Mouse (Mus musculus): Measurements from ENCODE around the gene Ywhag. TPM values are rescaled to one million over a fixed set of nuclear protein-coding genes. Genes with fewer than 3 reads are reported as not detected.
A peak's percentile ranks its signal among the peaks of the same experiment; 100 is the strongest.

The Ywhag gene
- total RNA-seq, 2 experiments from 2014 or later, result 1,175 to 1,315 TPM

DNA sequence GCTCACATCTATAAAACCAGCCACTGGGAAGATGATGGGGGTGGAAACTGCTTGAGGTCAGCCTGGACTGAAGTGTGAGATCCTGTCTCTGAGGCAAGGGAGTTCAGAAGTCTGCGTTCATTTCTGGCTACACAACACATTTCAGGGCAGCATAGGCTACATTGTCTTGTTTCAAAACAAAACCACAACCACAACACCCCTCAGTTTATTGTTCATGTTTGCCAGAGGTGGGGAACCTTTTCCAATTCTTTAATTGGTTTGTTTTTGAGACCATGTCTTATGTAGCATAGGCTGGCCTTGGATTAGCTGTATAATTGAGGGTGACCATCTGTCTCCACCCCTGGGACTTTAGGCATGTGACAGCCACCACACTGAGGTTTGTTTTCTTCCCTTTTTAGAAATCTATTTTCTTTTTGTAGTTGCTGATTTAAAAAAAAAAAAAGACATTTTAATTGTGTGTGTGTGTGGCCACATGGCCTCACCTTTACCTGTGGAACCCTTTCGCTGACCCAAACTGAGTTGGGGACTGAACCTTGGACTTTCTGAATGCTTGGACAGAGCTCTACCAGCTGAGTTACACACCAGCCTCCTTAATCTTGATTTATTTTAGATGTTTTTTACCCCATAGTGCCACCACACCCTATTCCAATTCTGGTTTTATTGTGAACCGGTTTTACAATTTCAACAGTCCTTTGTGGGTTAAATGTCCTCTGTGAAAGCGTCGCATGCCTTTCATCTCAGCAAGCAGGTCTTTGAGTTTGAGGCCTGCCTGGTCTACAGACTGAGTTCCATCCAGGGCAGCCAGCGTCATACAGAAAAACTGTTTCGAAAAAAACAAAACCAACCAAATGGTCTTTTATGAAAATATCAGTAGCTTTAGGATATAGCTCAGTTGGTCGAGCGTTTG, 22.1 kb upstream of the Ywhag start:
- intact Hi-C loops (cut with DNase I), result loop anchor here (1.0 kb wide), 1 partner anchor 21 kb away; no protein-coding TSS in a partner anchor
- no peak for DNase-seq (ENCODE audit: low spot score in 2 of 2)

DNA sequence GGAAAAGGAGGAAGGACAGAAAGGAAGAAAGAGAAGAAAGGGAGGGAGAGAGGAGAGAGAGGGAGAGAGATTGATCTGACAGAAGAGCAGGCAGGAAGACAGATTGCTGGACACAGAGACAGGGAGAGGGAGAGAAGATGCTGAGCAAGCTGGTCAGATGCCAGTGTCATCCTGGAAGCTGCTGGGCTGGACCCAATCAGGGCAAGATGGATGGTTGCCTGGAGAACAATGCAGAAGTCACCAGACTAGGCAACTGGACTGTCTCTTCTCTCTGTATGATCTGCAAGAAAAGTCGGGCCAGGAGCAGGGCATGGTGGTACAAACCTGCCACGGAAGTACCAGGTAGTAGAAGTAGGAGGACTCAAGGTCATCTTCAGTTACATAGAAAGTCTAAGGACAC, 18.4 kb upstream of the Ywhag start:
- no peak for DNase-seq (ENCODE audit: low spot score in 2 of 2)
- intact Hi-C loops (cut with DNase I), result no loop called here

DNA sequence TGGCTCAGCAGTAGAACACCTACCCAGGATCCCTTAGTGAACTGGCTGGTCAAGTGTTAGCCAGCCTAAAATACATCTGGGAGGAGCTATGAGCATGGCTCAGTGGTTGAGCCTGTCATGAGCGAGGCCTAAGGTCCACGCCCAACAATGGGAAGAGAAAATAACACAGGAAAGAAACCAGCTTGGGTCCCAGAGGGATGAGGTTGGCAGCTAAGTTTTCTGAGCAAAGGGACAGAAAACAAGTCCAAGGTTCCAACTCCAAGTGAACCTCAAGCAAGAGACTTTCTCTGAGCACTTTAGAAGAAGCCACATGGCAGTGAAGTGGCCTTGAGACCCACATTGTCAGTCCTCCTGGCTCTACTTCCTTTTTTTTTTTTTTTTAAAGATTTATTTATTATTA, 17.2 kb upstream of the Ywhag start:
- DNase-seq (ENCODE audit: low spot score in 2 of 2), result no peak

DNA sequence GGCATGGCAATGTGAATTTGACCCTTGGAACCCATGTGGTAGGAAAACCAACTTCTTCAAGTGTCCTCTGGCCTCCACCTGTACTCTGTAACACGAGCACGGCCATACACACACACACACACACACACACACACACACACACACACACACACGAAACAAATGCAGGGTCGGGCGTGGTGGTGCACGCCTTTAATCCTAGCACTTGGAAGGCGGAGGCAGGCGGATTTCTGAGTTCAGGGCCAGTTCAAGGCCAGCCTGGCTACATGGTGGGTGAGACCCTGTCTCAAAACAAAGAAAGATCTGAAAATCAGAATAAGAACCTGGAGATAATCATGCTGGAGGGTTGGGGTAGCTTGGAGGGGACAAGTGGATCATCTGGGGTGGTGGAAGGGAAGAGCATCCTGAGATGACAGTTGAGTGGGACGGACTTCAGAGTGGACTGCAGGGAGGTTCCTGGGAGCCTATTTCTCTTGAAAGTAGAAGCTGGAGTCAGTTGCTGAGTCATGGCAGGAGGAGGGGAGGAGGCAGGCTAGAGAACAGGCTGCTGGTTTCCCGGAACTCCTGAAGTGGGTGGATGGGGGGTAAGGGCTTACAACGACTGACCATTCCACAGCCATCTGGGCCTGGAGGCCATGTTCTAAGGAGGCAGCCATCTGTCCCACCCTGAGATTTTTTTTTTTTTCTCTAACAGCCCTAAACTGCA, 16.4 kb upstream of the Ywhag start:
- DNase-seq (ENCODE audit: low spot score in 2 of 2), result peak in 1 of 2 experiments; percentile 27
- intact Hi-C loops (cut with DNase I), result no loop called here

More for the DNA sequence above, 17.2 kb upstream of the Ywhag start:
- intact Hi-C loops (cut with DNase I), result no loop called here

DNA sequence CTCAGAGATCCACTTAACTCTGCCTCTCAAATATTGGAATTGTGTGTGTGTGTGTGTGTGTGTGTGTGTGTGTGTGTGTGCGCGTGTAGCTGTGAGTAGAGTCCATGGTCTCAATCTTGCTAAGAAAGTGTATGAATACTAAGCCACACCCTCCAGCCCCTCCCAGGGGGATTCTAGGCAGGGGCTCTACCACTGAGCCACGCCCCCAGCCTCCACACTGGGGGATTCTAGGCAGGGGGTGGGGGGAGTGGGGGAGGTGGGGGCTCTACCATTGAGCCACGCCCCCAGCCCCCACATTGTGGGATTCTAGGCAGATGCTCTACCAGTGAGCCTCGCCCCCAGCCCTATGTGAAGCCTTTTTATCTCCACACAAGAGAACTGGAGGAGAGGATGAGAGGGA, 12.2 kb upstream of the Ywhag start:
- intact Hi-C loops (cut with DNase I), result no loop called here
- no peak for DNase-seq (ENCODE audit: low spot score in 2 of 2)

DNA sequence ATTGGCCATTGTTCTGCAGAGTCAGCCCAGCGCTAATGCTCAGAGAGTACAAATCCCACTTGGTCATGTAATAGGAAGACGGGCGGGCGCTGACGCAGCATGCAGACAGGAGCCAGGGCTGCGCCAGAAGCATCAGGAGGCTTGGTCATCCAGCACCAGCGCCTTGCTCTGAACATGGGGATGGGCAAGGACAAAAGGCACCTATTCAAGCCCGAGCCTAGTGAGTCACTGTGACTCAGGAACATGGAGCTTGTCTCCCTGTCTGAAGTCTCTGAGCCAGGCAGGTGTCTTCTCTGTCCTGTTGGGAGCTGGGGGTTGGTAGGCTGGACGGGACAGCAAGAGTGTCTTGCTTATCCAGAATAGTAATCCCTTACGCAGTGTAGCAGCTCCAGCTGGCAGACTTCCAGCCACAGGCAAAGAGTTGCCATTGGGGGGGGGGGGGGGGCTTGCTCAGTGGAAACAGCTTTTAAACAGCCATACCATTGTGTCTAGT, 11.5 kb upstream of the Ywhag start:
- intact Hi-C loops (cut with DNase I), result no loop called here
- DNase-seq (ENCODE audit: low spot score in 2 of 2), result no peak

DNA sequence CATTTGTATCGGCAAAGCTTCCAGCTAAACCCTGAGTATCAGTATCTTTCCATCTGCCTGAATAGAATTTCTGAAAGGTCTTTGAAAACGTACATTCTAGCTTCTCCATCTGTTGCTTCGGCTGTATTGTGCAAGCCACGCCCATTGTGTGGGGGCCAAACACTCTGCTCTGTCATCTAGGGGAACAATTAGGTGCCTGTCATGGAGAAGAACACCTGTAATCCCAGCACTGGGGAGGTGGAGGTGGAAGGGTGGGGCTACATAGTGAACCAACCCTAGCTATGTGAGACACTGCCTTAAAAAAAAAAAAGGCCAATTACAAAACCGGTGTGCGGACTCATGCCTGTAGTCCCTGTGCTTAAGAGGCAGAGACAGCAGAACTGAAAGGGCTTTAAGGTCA, 8.3 kb upstream of the Ywhag start:
- DNase-seq (ENCODE audit: low spot score in 2 of 2), result no peak
- intact Hi-C loops (cut with DNase I), result no loop called here

DNA sequence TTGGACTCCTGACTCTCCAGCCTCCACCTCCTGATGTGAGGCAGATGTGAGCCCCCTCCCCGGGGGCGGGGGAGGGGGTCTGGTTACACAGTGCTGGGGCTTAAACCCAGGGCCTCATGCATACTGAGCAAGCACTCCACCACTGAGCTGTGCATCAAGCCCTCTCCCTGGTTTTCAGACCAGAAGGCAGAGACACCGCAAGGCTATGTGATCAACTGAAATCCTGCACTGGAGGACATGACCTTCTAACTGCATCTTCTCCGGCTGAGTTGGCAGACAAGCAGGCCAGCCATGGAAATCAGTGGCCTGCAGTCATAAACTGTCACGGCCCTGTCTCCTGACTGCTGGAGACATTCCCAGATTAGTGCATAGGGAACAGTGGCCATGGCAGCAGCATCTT, 6.2 kb upstream of the Ywhag start:
- intact Hi-C loops (cut with DNase I), result no loop called here
- DNase-seq (ENCODE audit: low spot score in 2 of 2), result no peak

DNA sequence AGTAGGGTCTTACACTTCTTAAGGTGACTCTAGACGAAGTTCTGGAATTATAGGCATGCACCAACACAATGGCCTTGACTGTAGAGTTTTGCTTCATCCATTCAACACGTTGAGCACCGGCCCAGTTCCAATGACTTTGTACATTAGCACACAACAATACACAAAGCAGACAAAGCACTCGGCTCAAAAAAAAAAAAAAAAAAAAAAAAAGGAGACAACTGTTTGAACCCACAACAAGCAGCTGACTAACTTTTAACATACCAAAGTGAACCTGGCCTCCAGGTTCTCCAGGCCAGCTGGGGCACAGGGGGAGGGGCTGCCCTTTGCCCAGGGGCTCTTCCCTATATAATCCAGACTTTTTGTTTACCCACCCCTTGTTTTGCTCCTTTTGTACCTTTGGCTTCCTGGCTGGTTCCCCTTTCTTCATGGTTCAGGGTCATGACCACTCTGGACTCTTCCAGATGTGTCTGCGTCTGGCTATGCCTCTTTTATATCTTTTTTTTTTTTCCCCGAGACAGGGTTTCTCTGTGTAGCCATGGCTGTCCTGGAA, 1.3 kb upstream of the Ywhag start:
- intact Hi-C loops (cut with DNase I), result loop anchor here (1.0 kb wide), 2 partner anchors 22 to 27 kb away; no protein-coding TSS in a partner anchor
- DNase-seq (ENCODE audit: low spot score in 2 of 2), result no peak

DNA sequence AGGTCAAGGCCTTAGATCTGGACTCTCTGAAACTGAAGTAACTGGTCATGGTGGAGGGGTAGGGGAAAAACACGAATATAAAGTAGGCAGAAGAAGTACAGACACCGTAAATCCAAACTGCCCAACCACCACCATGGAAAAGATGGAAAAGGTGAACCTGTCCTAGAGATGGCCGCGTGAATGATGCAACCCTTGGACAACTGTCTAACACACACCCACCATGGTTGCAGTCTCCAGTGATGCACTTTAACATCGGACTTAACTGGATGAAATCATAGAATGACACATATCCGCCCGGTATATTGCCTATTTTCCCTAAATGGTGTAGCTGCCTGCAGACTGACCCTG, 734 bp upstream of the Ywhag start:
- DNase-seq (ENCODE audit: low spot score in 2 of 2), result no peak
- intact Hi-C loops (cut with DNase I), result loop anchor here (1.0 kb wide), 2 partner anchors 22 to 27 kb away; no protein-coding TSS in a partner anchor

DNA sequence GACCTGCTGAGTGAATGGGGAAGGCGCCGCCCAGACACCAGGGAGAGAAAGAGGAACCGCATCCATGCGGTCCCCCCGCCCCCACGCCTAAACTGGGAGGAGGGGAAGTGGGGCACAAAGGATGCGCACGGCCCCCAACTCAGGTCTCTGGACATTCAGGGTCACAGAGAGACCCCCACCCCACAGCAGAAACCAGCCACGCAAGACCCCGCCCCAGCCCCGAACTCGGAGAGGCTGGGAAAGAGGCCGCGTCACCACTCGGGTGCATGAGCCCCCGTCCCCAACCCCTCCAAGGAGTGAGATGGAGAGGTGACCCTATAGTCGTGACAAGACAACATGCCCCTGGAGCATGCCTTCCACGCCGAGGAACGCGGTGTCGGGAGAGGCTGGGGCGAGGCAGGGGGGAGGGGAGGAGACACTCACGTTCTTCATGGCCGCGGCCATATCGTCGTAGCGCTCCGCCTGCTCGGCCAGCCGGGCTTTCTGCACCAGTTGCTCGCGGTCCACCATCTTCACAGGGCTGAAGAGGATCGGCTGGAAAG, 445 bp downstream of the Ywhag start:
- intact Hi-C loops (cut with DNase I), result loop anchor here (1.0 kb wide), 1 partner anchor 31 kb away; no protein-coding TSS in a partner anchor

DNA sequence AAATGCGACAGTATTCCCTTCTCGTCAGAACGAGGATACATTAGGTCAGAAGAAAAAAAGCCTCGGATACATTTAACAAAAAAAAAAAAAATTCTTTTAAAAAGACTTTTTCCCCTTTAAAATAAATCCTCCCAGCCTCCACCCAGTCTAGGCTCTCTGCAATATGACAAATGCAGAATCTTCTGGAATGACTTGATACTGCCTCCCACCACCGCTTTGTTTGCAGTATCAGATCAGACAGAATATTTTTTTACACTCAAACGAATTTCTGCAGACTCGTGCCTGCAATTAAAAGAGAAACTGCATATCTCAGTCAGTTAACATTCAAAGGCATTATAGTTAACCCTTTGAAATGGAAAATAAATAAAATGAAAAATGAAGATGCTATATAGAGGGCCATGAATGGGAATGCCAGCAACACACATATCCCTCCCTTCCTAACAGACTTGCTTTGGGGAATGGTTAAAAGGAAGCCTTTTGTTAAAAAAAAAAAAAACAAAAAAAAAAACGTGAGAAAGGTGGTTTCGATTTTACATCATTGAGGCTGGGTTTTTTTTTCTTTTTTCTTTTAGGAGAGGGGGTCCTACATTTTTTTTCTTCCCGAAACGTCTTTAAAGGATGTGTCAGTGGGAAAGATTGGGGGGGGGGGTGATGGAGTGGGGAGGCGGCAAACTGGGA, 1.1 kb downstream of the Ywhag start:
- intact Hi-C loops (cut with DNase I), result no loop called here
- DNase-seq (ENCODE audit: low spot score in 2 of 2), result no peak

More for the DNA sequence above, 445 bp downstream of the Ywhag start:
- DNase-seq (ENCODE audit: low spot score in 2 of 2), result peak; percentile 63 to 73

DNA sequence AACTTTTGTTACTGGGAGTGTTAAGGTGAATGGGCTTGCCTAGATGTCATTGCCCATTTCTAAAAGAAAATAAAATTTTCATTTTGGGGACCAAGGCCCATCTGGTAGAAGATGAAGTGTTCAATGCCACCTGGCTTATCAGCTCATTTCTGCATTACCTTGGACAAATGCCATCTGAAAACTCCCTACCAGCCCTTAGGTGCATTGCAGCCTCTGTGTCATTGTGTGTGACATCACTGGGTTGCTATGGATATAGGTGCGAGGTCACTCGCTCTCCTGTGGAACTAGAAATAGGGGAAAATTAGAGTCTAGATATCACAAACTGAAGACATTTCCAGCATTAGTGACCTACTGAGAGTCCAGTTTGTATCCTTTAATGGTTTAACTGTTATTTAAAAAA, 2.1 kb downstream of the Ywhag start:
- intact Hi-C loops (cut with DNase I), result no loop called here
- DNase-seq (ENCODE audit: low spot score in 2 of 2), result no peak

DNA sequence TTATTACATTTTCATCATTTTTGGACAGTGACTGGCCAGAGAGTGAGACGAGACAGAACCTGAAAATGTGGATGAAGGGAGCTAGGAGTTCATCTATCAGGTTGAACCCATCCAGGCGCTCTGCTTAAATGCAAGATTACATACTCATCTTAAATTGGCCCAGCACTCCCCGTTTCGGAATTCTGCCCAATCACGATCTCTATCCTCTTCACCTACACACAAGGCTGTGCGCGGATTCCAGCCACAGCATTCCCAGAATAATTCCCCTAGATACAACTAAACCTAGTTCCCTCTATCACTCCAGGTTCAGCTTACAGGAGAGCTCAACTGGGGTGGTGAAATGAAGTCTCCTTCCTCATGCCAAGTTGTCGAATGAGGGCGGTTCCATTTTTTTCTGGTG, 2.9 kb downstream of the Ywhag start:
- DNase-seq (ENCODE audit: low spot score in 2 of 2), result peak; percentile 52 to 54
- intact Hi-C loops (cut with DNase I), result no loop called here

DNA sequence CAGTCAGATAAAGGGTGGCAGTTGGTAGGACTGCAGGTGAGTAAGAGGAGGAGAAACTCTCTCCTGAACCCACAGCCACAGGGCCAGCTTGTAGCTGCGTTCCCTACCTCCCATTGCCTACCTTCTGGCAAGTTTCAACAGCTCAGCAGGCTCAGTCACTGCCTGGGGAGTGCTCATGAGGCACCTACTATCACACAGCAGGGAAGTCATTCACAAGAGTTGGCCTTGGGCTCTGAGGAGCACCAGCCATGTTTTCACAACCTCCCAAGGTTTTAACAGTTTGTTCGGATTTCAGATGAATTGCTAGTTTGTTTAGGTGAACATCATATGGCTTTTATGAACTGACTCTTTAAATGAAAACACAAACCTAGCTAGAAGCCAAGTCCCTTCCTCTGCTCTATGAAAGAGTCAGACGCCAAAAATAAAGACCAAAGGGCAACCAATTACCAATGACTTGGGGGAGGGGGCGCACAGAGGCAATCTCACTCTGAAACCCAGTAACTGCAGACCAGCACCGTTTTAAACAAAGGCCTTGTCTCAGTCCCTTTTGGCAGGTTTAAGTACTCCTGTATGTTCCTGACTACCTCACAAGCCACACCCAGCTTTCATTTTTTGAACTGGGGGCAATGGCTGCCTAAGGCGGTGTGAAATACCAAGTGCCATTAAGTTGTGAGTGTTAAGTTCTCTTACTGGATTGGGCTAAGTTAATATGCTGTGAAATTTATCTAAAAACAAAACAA, 4.6 kb downstream of the Ywhag start:
- DNase-seq (ENCODE audit: low spot score in 2 of 2), result no peak
- intact Hi-C loops (cut with DNase I), result no loop called here

DNA sequence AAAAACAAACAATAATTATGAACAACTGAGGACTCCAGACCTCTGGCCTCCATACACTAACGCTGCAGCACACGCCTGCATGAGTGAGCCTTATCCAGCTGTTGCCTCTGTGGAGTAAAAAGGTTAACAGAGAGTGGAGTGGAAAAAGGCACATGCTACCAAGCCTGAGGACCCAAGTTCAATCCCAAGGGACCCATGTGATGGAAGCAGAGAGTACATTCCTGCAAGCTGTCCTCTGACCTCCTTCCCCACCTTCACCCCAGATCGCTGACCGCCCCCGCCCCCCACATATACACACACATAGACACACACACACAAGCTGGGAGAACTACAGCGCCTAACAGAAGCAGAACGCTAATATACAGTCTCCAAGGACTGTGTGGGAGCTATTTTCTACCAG, 10.5 kb downstream of the Ywhag start:
- DNase-seq (ENCODE audit: low spot score in 2 of 2), result no peak
- intact Hi-C loops (cut with DNase I), result no loop called here

DNA sequence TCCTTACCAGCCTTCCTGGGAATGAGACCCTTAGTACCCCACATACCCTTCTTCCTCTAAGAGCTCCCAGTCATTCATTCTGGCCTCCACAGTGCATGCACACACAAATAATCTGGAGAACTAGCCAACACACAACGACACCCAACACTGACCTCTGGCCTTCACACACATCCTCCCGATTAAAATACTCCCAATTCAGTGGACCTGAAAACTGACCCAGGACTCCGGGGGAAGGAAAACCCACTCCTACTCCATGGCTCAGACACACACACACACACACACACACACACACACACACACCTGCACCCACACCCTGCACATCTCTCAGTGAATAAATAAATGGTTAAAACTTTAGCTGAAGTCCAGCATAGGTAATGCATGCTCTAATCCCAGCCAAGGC, 14.5 kb downstream of the Ywhag start:
- DNase-seq (ENCODE audit: low spot score in 2 of 2), result no peak
- intact Hi-C loops (cut with DNase I), result no loop called here

DNA sequence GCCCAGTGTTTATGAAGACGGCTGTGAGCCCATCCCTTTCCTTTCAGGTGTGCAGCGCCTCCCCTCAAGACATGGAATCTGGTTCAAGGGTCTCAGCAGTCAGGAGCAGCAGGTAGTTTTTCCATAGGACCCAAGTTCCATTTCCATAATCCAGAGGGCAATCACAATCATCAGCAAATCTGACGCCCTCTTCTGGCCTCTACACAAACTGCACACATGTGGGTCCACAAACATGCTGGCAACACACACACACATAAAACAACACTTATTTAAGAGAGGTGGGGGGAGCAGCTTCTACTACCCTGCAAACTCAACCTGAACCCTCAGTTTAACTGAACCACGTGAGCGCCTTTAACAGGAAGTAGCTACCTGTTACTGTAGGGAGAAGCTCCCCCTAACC, 15.8 kb downstream of the Ywhag start:
- no peak for DNase-seq (ENCODE audit: low spot score in 2 of 2)
- intact Hi-C loops (cut with DNase I), result no loop called here

DNA sequence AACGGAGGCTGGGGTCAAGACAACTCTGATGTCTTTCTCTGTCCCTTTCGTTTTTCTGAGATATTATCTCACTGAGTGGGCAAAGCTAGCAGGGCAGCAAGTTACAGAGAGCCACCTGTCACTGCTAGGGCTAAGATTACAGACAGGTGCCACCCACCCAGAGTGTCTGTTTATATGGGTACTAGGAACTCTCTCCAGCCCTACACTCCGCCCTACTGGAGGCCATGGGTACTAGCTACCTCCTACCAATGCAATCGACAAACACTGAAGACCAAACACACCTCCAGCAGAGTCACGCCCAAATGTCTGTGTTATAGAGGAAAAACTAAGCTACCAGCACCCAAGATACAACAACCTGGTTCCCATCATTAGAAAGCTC, 16.4 kb downstream of the Ywhag start:
- intact Hi-C loops (cut with DNase I), result no loop called here
- no peak for DNase-seq (ENCODE audit: low spot score in 2 of 2)
